Mouse (Mus musculus) cerebellum, adult 9-11 months (tissue): ENCODE measurements at regions not wholly inside any gene's neighbourhood (a gene's known extent, or its start where the extent isn't known, plus 50 kb on each side); places are given as distances from the start of the nearest gene placed in this dataset.
A peak's percentile ranks its signal among the peaks of the same experiment; 100 is the strongest.
"Not testable (repeated sequence)": the region's sequence is repeated elsewhere in the genome, so short reads cannot be mapped to it uniquely, and the experiment has no call there.

Experiments
- DNase-seq: peaks from one replicate; pipeline ENCODE4 v3.0.0; 2022

- not testable (repeated sequence) for DNase-seq
Observed at GRCm38 (mm10) chr4:3497392-3497791, 312.2 kb upstream of the Vmn1r3 start.

- DNase-seq: not testable (repeated sequence)
Observed at GRCm38 (mm10) chr4:3495987-3496386, 310.8 kb upstream of the Vmn1r3 start.

- not testable (repeated sequence) for DNase-seq
Observed at GRCm38 (mm10) chr4:3494123-3494681, 309.0 kb upstream of the Vmn1r3 start.

GRCm38 (mm10) chr4:3490901-3491300 lies 305.7 kb upstream of the Vmn1r3 start:
- not testable (repeated sequence) for DNase-seq

GRCm38 (mm10) chr4:3482092-3482491 lies 296.9 kb upstream of the Vmn1r3 start:
- no peak for DNase-seq

GRCm38 (mm10) chr4:3456773-3457172 lies 271.6 kb upstream of the Vmn1r3 start:
- no peak for DNase-seq

- not testable (repeated sequence) for DNase-seq
Observed at GRCm38 (mm10) chr4:3437380-3437779, 252.2 kb upstream of the Vmn1r3 start.

GRCm38 (mm10) chr4:3427968-3428367 lies 242.8 kb upstream of the Vmn1r3 start:
- no peak for DNase-seq

GRCm38 (mm10) chr4:3419920-3420499 lies 234.9 kb upstream of the Vmn1r3 start:
- peak; percentile 6 for DNase-seq

- no peak for DNase-seq
Observed at GRCm38 (mm10) chr4:3416670-3417069, 231.5 kb upstream of the Vmn1r3 start.

GRCm38 (mm10) chr4:3414442-3415022 lies 229.4 kb upstream of the Vmn1r3 start:
- not testable (repeated sequence) for DNase-seq

GRCm38 (mm10) chr4:3413493-3414441 lies 228.6 kb upstream of the Vmn1r3 start:
- no peak for DNase-seq

GRCm38 (mm10) chr4:3412323-3412722 lies 227.2 kb upstream of the Vmn1r3 start:
- not testable (repeated sequence) for DNase-seq

- not testable (repeated sequence) for DNase-seq
Observed at GRCm38 (mm10) chr4:3402856-3403255, 217.7 kb upstream of the Vmn1r3 start.

GRCm38 (mm10) chr4:3401766-3402165 lies 216.6 kb upstream of the Vmn1r3 start:
- not testable (repeated sequence) for DNase-seq

- DNase-seq: not testable (repeated sequence)
Observed at GRCm38 (mm10) chr4:3391579-3391978, 206.4 kb upstream of the Vmn1r3 start.

GRCm38 (mm10) chr4:3373027-3373763 lies 188.0 kb upstream of the Vmn1r3 start:
- DNase-seq: not testable (repeated sequence)

GRCm38 (mm10) chr4:3368021-3368420 lies 182.9 kb upstream of the Vmn1r3 start:
- DNase-seq: not testable (repeated sequence)

- not testable (repeated sequence) for DNase-seq
Observed at GRCm38 (mm10) chr4:3343443-3343842, 158.3 kb upstream of the Vmn1r3 start.

GRCm38 (mm10) chr4:3342696-3343095 lies 157.5 kb upstream of the Vmn1r3 start:
- DNase-seq: not testable (repeated sequence)

GRCm38 (mm10) chr4:3342165-3342564 lies 157.0 kb upstream of the Vmn1r3 start:
- not testable (repeated sequence) for DNase-seq
